Mouse (Mus musculus) splenic B cell, adult 2 months (primary cell): ENCODE data around the gene Nudt9.

Experiments
- DNase-seq: peaks from one replicate; pipeline ENCODE4 v3.0.0-alpha.2; 2011; ENCODE audit warnings: low read depth, low spot score
- H3K27me3 ChIP-seq: 2 replicates; pipeline ENCODE4 v1.6.1; 2012; ENCODE audit warnings: mild to moderate bottlenecking, low read length, moderate library complexity, mixed read lengths; ENCODE audit not compliant: control insufficient read depth, poor library complexity, insufficient read depth, severe bottlenecking
- H3K36me3 ChIP-seq: 2 replicates; pipeline ENCODE4 v1.6.1; 2012; ENCODE audit warnings: mild to moderate bottlenecking, low read length, moderate library complexity, mixed read lengths; ENCODE audit not compliant: control insufficient read depth, poor library complexity, insufficient read depth, severe bottlenecking

The Nudt9 gene

GRCm38 (mm10) chr5:104046256-104047199, at the start of gene Nudt9:
Nudt9 (plus strand) TSS chr5:104046306.
- Histone ChIP-seq H3K27me3 (no peaks in the 10 kb centered on the region), H3K36me3 (no peaks in the 10 kb centered on the region)
- DNase-seq: peak; percentile 98

GRCm38 (mm10) chr5:103998739-103999138, 47.4 kb upstream of the Nudt9 start:
- DNase-seq: no peak
- Histone ChIP-seq H3K36me3 (peaks cover 9% of the 10 kb centered on the region; the same call in 1 of the 2 replicates), H3K27me3 (no peaks in the 10 kb centered on the region)

GRCm38 (mm10) chr5:103999738-104000137, 46.4 kb upstream of the Nudt9 start:
- Histone ChIP-seq H3K27me3 (no peaks in the 10 kb centered on the region), H3K36me3 (peaks cover 9% of the 10 kb centered on the region; the same call in 1 of the 2 replicates)
- DNase-seq: peak; percentile 88

GRCm38 (mm10) chr5:104002549-104003255, 43.4 kb upstream of the Nudt9 start:
- Histone ChIP-seq H3K36me3 (peaks cover 16% of the 10 kb centered on the region), H3K27me3 (no peaks in the 10 kb centered on the region)
- no peak for DNase-seq

- no peak for DNase-seq
- Histone ChIP-seq H3K27me3 (no peaks in the 10 kb centered on the region), H3K36me3 (peaks cover 19% of the 10 kb centered on the region)
These were observed 42.7 kb upstream of the Nudt9 start for GRCm38 (mm10) chr5:104003256-104003931.

GRCm38 (mm10) chr5:104003955-104004354, 42.2 kb upstream of the Nudt9 start:
- no peak for DNase-seq
- peaks cover 22% of the 10 kb centered on the region for H3K36me3 ChIP-seq
- H3K27me3 ChIP-seq: no peaks in the 10 kb centered on the region

- Histone ChIP-seq H3K27me3 (no peaks in the 10 kb centered on the region), H3K36me3 (peaks cover 20% of the 10 kb centered on the region)
- DNase-seq: no peak
These were observed 39.3 kb upstream of the Nudt9 start for GRCm38 (mm10) chr5:104006811-104007210.

GRCm38 (mm10) chr5:104007801-104008200, 38.3 kb upstream of the Nudt9 start:
- no peak for DNase-seq
- Histone ChIP-seq H3K36me3 (peaks cover 17% of the 10 kb centered on the region; the same call in 1 of the 2 replicates), H3K27me3 (no peaks in the 10 kb centered on the region)

GRCm38 (mm10) chr5:104009421-104009820, 36.7 kb upstream of the Nudt9 start:
- Histone ChIP-seq H3K36me3 (peaks cover 16% of the 10 kb centered on the region; the same call in 1 of the 2 replicates), H3K27me3 (no peaks in the 10 kb centered on the region)
- DNase-seq: no peak

GRCm38 (mm10) chr5:104010261-104010660, 35.8 kb upstream of the Nudt9 start:
- H3K27me3 ChIP-seq: no peaks in the 10 kb centered on the region
- H3K36me3 ChIP-seq: peaks cover 15% of the 10 kb centered on the region; the same call in 1 of the 2 replicates
- no peak for DNase-seq

- Histone ChIP-seq H3K36me3 (peaks cover 13% of the 10 kb centered on the region; the same call in 1 of the 2 replicates), H3K27me3 (no peaks in the 10 kb centered on the region)
- DNase-seq: no peak
These were observed 34.7 kb upstream of the Nudt9 start for GRCm38 (mm10) chr5:104011419-104011818.

GRCm38 (mm10) chr5:104021597-104022378, 24.3 kb upstream of the Nudt9 start, which contains the start of gene Hsd17b11:
Hsd17b11 (minus strand) TSS chr5:104021919.
- Histone ChIP-seq H3K27me3 (no peaks in the 10 kb centered on the region), H3K36me3 (no peaks in the 10 kb centered on the region)
- DNase-seq: peak; percentile 69

GRCm38 (mm10) chr5:104022558-104022957, 23.5 kb upstream of the Nudt9 start:
- Histone ChIP-seq H3K36me3 (no peaks in the 10 kb centered on the region), H3K27me3 (no peaks in the 10 kb centered on the region)
- DNase-seq: no peak
